Mouse (Mus musculus) adrenal gland, postnatal 14 days (tissue): Measurements from ENCODE around the gene Atg4a-ps. TPM values are rescaled to one million over a fixed set of nuclear protein-coding genes. Genes with fewer than 3 reads are reported as not detected.
"Not testable (repeated sequence)": the region's sequence is repeated elsewhere in the genome, so short reads cannot be mapped to it uniquely, and the experiment has no call there.

Experiments
- DNase-seq: peaks from one replicate; pipeline ENCODE4 v3.0.0; 2021; ENCODE audit warnings: mixed read lengths
- long read RNA-seq, 2 experiments: library from polyadenylated mRNA; stranded (forward); transcript quantifications; one replicate each; pipeline ENCODE4 v2.0.0; 2021
- total RNA-seq: library from RNA; stranded (reverse); gene quantifications from 2 replicates; pipeline ENCODE4 v1.2.3, GENCODE M21; 2021

The Atg4a-ps gene
- total RNA-seq: 0.19 TPM in 1 of 2 replicates, not detected in the other
- long read RNA-seq, experiment 1, partial matches to known transcripts: 0 of 1 reads
- long read RNA-seq, experiment 1, other reads (novel, unspliced or antisense): 0 of 1 reads
- long read RNA-seq, experiment 2: 0 reads

- not testable (repeated sequence) for DNase-seq
These were observed at the start of gene Atg4a-ps for GRCm38 (mm10) chr3:103645968-103646367. Gene Atg4a-ps, minus strand, starts transcription at chr3:103646068.

GRCm38 (mm10) chr3:103695556-103695955, 49.7 kb upstream of the Atg4a-ps start:
- no peak for DNase-seq

GRCm38 (mm10) chr3:103690506-103690905, 44.6 kb upstream of the Atg4a-ps start:
- DNase-seq: no peak

- DNase-seq: no peak
These were observed 43.2 kb upstream of the Atg4a-ps start for GRCm38 (mm10) chr3:103689043-103689442.

- no peak for DNase-seq
These were observed 38.1 kb upstream of the Atg4a-ps start for GRCm38 (mm10) chr3:103683966-103684319.

GRCm38 (mm10) chr3:103683234-103683965, 37.5 kb upstream of the Atg4a-ps start:
- peak; percentile 42 for DNase-seq

- DNase-seq: peak; percentile 43
These were observed 36.6 kb upstream of the Atg4a-ps start for GRCm38 (mm10) chr3:103682473-103682872.

- DNase-seq: no peak
These were observed 32.9 kb upstream of the Atg4a-ps start for GRCm38 (mm10) chr3:103678811-103679210.

- DNase-seq: no peak
These were observed 26.8 kb upstream of the Atg4a-ps start for GRCm38 (mm10) chr3:103672716-103673115.

- no peak for DNase-seq
These were observed 26.2 kb upstream of the Atg4a-ps start for GRCm38 (mm10) chr3:103672113-103672512.

- no peak for DNase-seq
These were observed 17.5 kb upstream of the Atg4a-ps start for GRCm38 (mm10) chr3:103663385-103663784.

- no peak for DNase-seq
These were observed 15.8 kb upstream of the Atg4a-ps start for GRCm38 (mm10) chr3:103661714-103662113.

GRCm38 (mm10) chr3:103660012-103660411, 14.1 kb upstream of the Atg4a-ps start:
- no peak for DNase-seq

- no peak for DNase-seq
These were observed 4.5 kb upstream of the Atg4a-ps start for GRCm38 (mm10) chr3:103650406-103650805.

- no peak for DNase-seq
These were observed 3.8 kb upstream of the Atg4a-ps start for GRCm38 (mm10) chr3:103649716-103650115.

GRCm38 (mm10) chr3:103648486-103648885, 2.6 kb upstream of the Atg4a-ps start:
- DNase-seq: no peak

GRCm38 (mm10) chr3:103647164-103647867, 1.4 kb upstream of the Atg4a-ps start:
- DNase-seq: no peak

GRCm38 (mm10) chr3:103641301-103641700, 4.6 kb downstream of the Atg4a-ps start:
- DNase-seq: no peak

GRCm38 (mm10) chr3:103640226-103640803, 5.6 kb downstream of the Atg4a-ps start:
- DNase-seq: no peak

GRCm38 (mm10) chr3:103637641-103638040, 8.2 kb downstream of the Atg4a-ps start:
- no peak for DNase-seq

- DNase-seq: no peak
These were observed 11.6 kb downstream of the Atg4a-ps start for GRCm38 (mm10) chr3:103634256-103634655.

- no peak for DNase-seq
These were observed 12.0 kb downstream of the Atg4a-ps start for GRCm38 (mm10) chr3:103633831-103634230.

- no peak for DNase-seq
These were observed 12.7 kb downstream of the Atg4a-ps start for GRCm38 (mm10) chr3:103633124-103633523.
